Mouse (Mus musculus): ENCODE measurements around the gene Syt8. TPM values are rescaled to one million over a fixed set of nuclear protein-coding genes. Genes with fewer than 3 reads are reported as not detected.
A peak's percentile ranks its signal among the peaks of the same experiment; 100 is the strongest.

Syt8 gene
- polyA plus RNA-seq, 1 experiment from 2014 or later, result 10.4 TPM

- 72% methylated on average over 6 of the region's 6 CpGs for WGBS
- 0 out of 2 replicates have a peak overlapping the region, but pooled peaks have one; percentile 42 for H3K27ac ChIP-seq (ENCODE audit: low read length)
- ATAC-seq, result no peak
Measured at GRCm38 (mm10) chr7:142449038-142449617, 14.5 kb downstream of the Syt8 start.

GRCm38 (mm10) chr7:142454706-142455105, 20.1 kb downstream of the Syt8 start:
- no peak for ATAC-seq
- Histone ChIP-seq H3K9me3 (ENCODE audit: control insufficient read depth, low read length) (no peaks in the 10 kb centered on the region), H3K9ac (ENCODE audit: low read depth, low read length) (peak overlapping the region; percentile 58; the same call in 1 of the 2 replicates), H3K36me3 (ENCODE audit: control insufficient read depth, insufficient read depth, low read length) (no peaks in the 10 kb centered on the region), H3K4me2 (ENCODE audit: low read depth, low read length) (no peak overlapping the region), H3K27me3 (replicated peaks; ENCODE audit: control insufficient read depth, insufficient read depth, low read length) (no peaks in the 10 kb centered on the region), H3K4me1 (ENCODE audit: control insufficient read depth, insufficient read depth, low read length) (peaks cover 24% of the 10 kb centered on the region), H3K4me3 (ENCODE audit: low read length) (no peak overlapping the region), H3K27ac (ENCODE audit: low read length) (peak overlapping the region; percentile 73)
- WGBS, result 49% methylated on average over 1 of the region's 1 CpGs

More at GRCm38 (mm10) chr7:142449038-142449617, 14.5 kb downstream of the Syt8 start:
- Histone ChIP-seq H3K4me3 (ENCODE audit: low read length) (no peak overlapping the region), H3K4me2 (ENCODE audit: low read depth, low read length) (no peak overlapping the region), H3K36me3 (ENCODE audit: control insufficient read depth, insufficient read depth, low read length) (no peaks in the 10 kb centered on the region), H3K4me1 (ENCODE audit: control insufficient read depth, insufficient read depth, low read length) (peaks cover 3% of the 10 kb centered on the region; the same call in 1 of the 2 replicates), H3K27me3 (replicated peaks; ENCODE audit: control insufficient read depth, insufficient read depth, low read length) (no peaks in the 10 kb centered on the region), H3K9me3 (ENCODE audit: control insufficient read depth, low read length) (no peaks in the 10 kb centered on the region), H3K9ac (ENCODE audit: low read depth, low read length) (no peak overlapping the region)

- Histone ChIP-seq H3K4me1 (ENCODE audit: control insufficient read depth, insufficient read depth, low read length) (peaks cover 25% of the 10 kb centered on the region), H3K9ac (ENCODE audit: low read depth, low read length) (peak overlapping the region; percentile 58), H3K9me3 (ENCODE audit: control insufficient read depth, low read length) (no peaks in the 10 kb centered on the region), H3K4me2 (ENCODE audit: low read depth, low read length) (no peak overlapping the region), H3K27ac (ENCODE audit: low read length) (peak overlapping the region; percentile 73), H3K4me3 (ENCODE audit: low read length) (no peak overlapping the region), H3K27me3 (replicated peaks; ENCODE audit: control insufficient read depth, insufficient read depth, low read length) (no peaks in the 10 kb centered on the region), H3K36me3 (ENCODE audit: control insufficient read depth, insufficient read depth, low read length) (no peaks in the 10 kb centered on the region)
- WGBS, result 34% methylated on average over 2 of the region's 2 CpGs
- ATAC-seq, result no peak
Measured at GRCm38 (mm10) chr7:142455251-142455650, 20.6 kb downstream of the Syt8 start.

- WGBS, result 66% methylated on average over 3 of the region's 3 CpGs
- H3K27ac ChIP-seq (ENCODE audit: low read length), result peak overlapping the region; percentile 94
- peaks cover 25% of the 10 kb centered on the region for H3K4me1 ChIP-seq (ENCODE audit: control insufficient read depth, insufficient read depth, low read length)
- no peak overlapping the region for H3K9ac ChIP-seq (ENCODE audit: low read depth, low read length)
- no peak for ATAC-seq
- no peak overlapping the region for H3K4me2 ChIP-seq (ENCODE audit: low read depth, low read length)
- H3K4me3 ChIP-seq (ENCODE audit: low read length), result no peak overlapping the region
- H3K27me3 ChIP-seq (replicated peaks; ENCODE audit: control insufficient read depth, insufficient read depth, low read length), result no peaks in the 10 kb centered on the region
- no peaks in the 10 kb centered on the region for H3K9me3 ChIP-seq (ENCODE audit: control insufficient read depth, low read length)
- H3K36me3 ChIP-seq (ENCODE audit: control insufficient read depth, insufficient read depth, low read length), result no peaks in the 10 kb centered on the region
Measured at GRCm38 (mm10) chr7:142456806-142457205, 22.2 kb downstream of the Syt8 start.

GRCm38 (mm10) chr7:142457227-142457811, 22.7 kb downstream of the Syt8 start:
- Histone ChIP-seq H3K9me3 (ENCODE audit: control insufficient read depth, low read length) (no peaks in the 10 kb centered on the region), H3K36me3 (ENCODE audit: control insufficient read depth, insufficient read depth, low read length) (no peaks in the 10 kb centered on the region), H3K4me3 (ENCODE audit: low read length) (no peak overlapping the region), H3K4me2 (ENCODE audit: low read depth, low read length) (no peak overlapping the region), H3K27ac (ENCODE audit: low read length) (peak overlapping the region; percentile 94), H3K27me3 (replicated peaks; ENCODE audit: control insufficient read depth, insufficient read depth, low read length) (no peaks in the 10 kb centered on the region), H3K4me1 (ENCODE audit: control insufficient read depth, insufficient read depth, low read length) (peaks cover 25% of the 10 kb centered on the region), H3K9ac (ENCODE audit: low read depth, low read length) (peak overlapping the region; percentile 50; the same call in 1 of the 2 replicates)
- 25% methylated on average over 3 of the region's 3 CpGs for WGBS
- peak; percentile 67 for ATAC-seq

GRCm38 (mm10) chr7:142458026-142458425, 23.4 kb downstream of the Syt8 start:
- H3K9me3 ChIP-seq (ENCODE audit: control insufficient read depth, low read length), result no peaks in the 10 kb centered on the region
- H3K36me3 ChIP-seq (ENCODE audit: control insufficient read depth, insufficient read depth, low read length), result no peaks in the 10 kb centered on the region
- no peak overlapping the region for H3K4me3 ChIP-seq (ENCODE audit: low read length)
- H3K4me1 ChIP-seq (ENCODE audit: control insufficient read depth, insufficient read depth, low read length), result peaks cover 25% of the 10 kb centered on the region
- H3K4me2 ChIP-seq (ENCODE audit: low read depth, low read length), result no peak overlapping the region
- H3K27me3 ChIP-seq (replicated peaks; ENCODE audit: control insufficient read depth, insufficient read depth, low read length), result no peaks in the 10 kb centered on the region
- 14% methylated on average over 2 of the region's 2 CpGs for WGBS
- H3K9ac ChIP-seq (ENCODE audit: low read depth, low read length), result 0 out of 2 replicates have a peak overlapping the region, but pooled peaks have one; percentile 31
- peak; percentile 77 for ATAC-seq
- H3K27ac ChIP-seq (ENCODE audit: low read length), result peak overlapping the region; percentile 94

GRCm38 (mm10) chr7:142458676-142459298, 24.1 kb downstream of the Syt8 start:
- Histone ChIP-seq H3K4me1 (ENCODE audit: control insufficient read depth, insufficient read depth, low read length) (peaks cover 25% of the 10 kb centered on the region), H3K9ac (ENCODE audit: low read depth, low read length) (no peak overlapping the region)

GRCm38 (mm10) chr7:142459299-142459691, 24.6 kb downstream of the Syt8 start:
- H3K9ac ChIP-seq (ENCODE audit: low read depth, low read length), result no peak overlapping the region

More at GRCm38 (mm10) chr7:142458676-142459298, 24.1 kb downstream of the Syt8 start:
- Histone ChIP-seq H3K27me3 (replicated peaks; ENCODE audit: control insufficient read depth, insufficient read depth, low read length) (no peaks in the 10 kb centered on the region), H3K27ac (ENCODE audit: low read length) (peak overlapping the region; percentile 89), H3K9me3 (ENCODE audit: control insufficient read depth, low read length) (no peaks in the 10 kb centered on the region), H3K36me3 (ENCODE audit: control insufficient read depth, insufficient read depth, low read length) (no peaks in the 10 kb centered on the region), H3K4me2 (ENCODE audit: low read depth, low read length) (no peak overlapping the region), H3K4me3 (ENCODE audit: low read length) (no peak overlapping the region)
- 62% methylated on average over 5 of the region's 5 CpGs for WGBS
- no peak for ATAC-seq

GRCm38 (mm10) chr7:142460636-142461077, 26.0 kb downstream of the Syt8 start, which contains the start of gene Lsp1:
Lsp1 (plus strand) TSS chr7:142460809.
- peak within 1 kb of the TSS; percentile 89 for H3K27ac ChIP-seq (ENCODE audit: low read length)
- no peaks in the 10 kb centered on the region for H3K9me3 ChIP-seq (ENCODE audit: control insufficient read depth, low read length)
- no peaks in the 10 kb centered on the region for H3K27me3 ChIP-seq (replicated peaks; ENCODE audit: control insufficient read depth, insufficient read depth, low read length)
- H3K4me3 ChIP-seq (ENCODE audit: low read length), result no peak within 1 kb of the TSS
- peaks cover 16% of the 10 kb centered on the region for H3K4me1 ChIP-seq (ENCODE audit: control insufficient read depth, insufficient read depth, low read length)
- H3K36me3 ChIP-seq (ENCODE audit: control insufficient read depth, insufficient read depth, low read length), result no peaks in the 10 kb centered on the region
- WGBS, result 95% methylated on average over 7 of the region's 7 CpGs
- no peak within 1 kb of the TSS for H3K9ac ChIP-seq (ENCODE audit: low read depth, low read length)
- ATAC-seq, result no peak
- H3K4me2 ChIP-seq (ENCODE audit: low read depth, low read length), result no peak within 1 kb of the TSS

More at GRCm38 (mm10) chr7:142459299-142459691, 24.6 kb downstream of the Syt8 start:
- no peak for ATAC-seq
- Histone ChIP-seq H3K4me3 (ENCODE audit: low read length) (no peak overlapping the region), H3K9me3 (ENCODE audit: control insufficient read depth, low read length) (no peaks in the 10 kb centered on the region), H3K27ac (ENCODE audit: low read length) (peak overlapping the region; percentile 89), H3K27me3 (replicated peaks; ENCODE audit: control insufficient read depth, insufficient read depth, low read length) (no peaks in the 10 kb centered on the region), H3K4me2 (ENCODE audit: low read depth, low read length) (no peak overlapping the region), H3K4me1 (ENCODE audit: control insufficient read depth, insufficient read depth, low read length) (peaks cover 21% of the 10 kb centered on the region), H3K36me3 (ENCODE audit: control insufficient read depth, insufficient read depth, low read length) (no peaks in the 10 kb centered on the region)
- WGBS, result 61% methylated on average over 2 of the region's 2 CpGs
